Mouse (Mus musculus): ENCODE measurements at regions not wholly inside any gene's neighbourhood (a gene's known extent, or its start where the extent isn't known, plus 50 kb on each side); places are given as distances from the start of the nearest gene placed in this dataset.

DNA sequence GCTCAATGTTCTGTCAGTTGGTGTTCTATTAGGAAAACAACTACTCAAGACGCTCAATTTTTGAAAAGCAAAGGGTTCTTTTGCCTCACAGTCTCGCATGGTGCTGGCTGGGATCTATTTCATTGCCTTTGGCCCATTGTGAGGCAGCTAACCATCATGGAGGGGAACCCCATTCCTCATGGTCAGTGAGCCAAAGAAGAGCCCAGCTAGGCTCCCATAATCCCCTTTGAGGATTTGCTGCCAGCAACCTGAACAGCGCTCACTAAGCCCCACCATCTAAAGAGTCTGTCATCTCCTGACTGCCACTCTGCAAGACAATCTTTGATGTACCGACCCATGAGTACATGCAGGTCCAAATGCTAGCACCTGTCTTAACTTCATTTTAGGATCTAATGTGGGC is 53.1 kb upstream of the Galnt7 start:
- WGBS: 27% methylated on average over 4 of the region's 4 CpGs
- peaks cover 13% of the 10 kb centered on the region for H3K4me1 ChIP-seq
- H3K4me3 ChIP-seq: no peak overlapping the region
- no peaks in the 10 kb centered on the region for H3K36me3 ChIP-seq
- no peaks in the 10 kb centered on the region for H3K27me3 ChIP-seq (ENCODE audit: low read depth, poor library complexity, severe bottlenecking)
- 0 out of 2 replicates have a peak, but pooled peaks cover 4% of the 10 kb centered on the region for H3K9me3 ChIP-seq (replicated peaks)
- peak; percentile 41 for DNase-seq (ENCODE audit: low spot score)
- H3K27ac ChIP-seq (replicated peaks): 0 out of 2 replicates have a peak overlapping the region, but pooled peaks have one; percentile 17

DNA sequence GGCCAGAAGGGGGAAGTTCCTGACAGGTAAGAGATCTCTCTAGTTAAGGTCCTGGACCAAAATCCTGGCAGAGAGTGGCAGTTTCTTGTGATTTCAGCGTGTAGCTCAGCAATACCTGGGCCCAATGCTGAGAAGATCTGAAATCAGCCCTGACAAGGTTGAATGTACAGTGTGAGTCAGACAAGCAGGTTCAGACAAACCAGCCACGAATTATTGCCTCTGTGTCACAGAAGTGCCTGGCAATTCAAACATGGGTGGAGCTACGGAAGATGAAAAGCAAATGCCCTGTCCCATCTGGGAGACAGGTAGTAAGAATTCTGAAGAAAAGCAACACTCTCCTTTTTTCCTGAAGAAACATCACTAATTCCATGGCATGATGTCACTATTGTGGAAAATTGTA is 51.3 kb upstream of the Galnt7 start:
- peaks cover 13% of the 10 kb centered on the region for H3K4me1 ChIP-seq
- H3K27ac ChIP-seq (replicated peaks): no peak overlapping the region
- H3K36me3 ChIP-seq: no peaks in the 10 kb centered on the region
- 0 out of 2 replicates have a peak, but pooled peaks cover 6% of the 10 kb centered on the region for H3K9me3 ChIP-seq (replicated peaks)
- H3K4me3 ChIP-seq: no peak overlapping the region
- WGBS: 87% methylated on average over 3 of the region's 3 CpGs
- no peaks in the 10 kb centered on the region for H3K27me3 ChIP-seq (ENCODE audit: low read depth, poor library complexity, severe bottlenecking)
- no peak for DNase-seq (ENCODE audit: low spot score)

DNA sequence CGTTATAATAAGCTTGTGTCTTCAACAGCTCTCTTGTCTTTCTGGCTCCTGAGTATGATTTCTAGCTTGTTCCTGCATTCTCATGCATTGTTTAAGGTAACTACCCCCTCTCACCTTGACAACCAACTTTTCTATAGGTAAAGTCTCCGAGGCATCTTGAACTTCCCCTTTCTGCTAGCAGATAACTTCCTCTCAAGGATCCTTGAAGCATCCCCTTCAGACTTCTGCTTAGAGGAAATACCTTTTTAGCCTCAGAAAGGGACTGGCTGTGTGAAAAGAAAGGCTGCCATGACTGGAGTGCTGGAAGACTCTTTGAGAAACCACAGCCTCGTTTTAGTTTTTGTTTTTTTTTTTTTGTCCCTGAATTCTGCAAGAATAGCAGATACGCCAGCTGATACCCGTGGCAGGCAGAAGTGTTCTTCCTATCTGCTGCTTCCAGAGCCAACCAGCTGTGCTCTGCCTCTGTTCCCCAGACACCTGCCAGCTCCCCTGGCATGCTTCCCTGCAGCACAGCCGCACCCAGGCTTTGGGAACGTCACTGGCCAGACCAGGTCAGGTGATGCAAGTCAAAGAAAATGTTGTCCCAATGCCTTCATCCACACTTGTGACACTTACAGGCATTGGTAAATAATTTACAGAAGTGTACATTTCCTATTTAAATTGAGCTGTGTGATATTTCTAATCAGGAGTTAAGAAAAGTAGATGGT is 49.7 kb upstream of the Galnt7 start:
- Histone ChIP-seq H3K4me1 (peaks cover 13% of the 10 kb centered on the region), H3K9me3 (replicated peaks) (0 out of 2 replicates have a peak, but pooled peaks cover 6% of the 10 kb centered on the region), H3K27me3 (ENCODE audit: low read depth, poor library complexity, severe bottlenecking) (no peaks in the 10 kb centered on the region), H3K4me3 (no peak overlapping the region), H3K36me3 (no peaks in the 10 kb centered on the region), H3K27ac (replicated peaks) (no peak overlapping the region)
- DNase-seq (ENCODE audit: low spot score): no peak
- WGBS: 82% methylated on average over 7 of the region's 7 CpGs
